Mouse (Mus musculus) left cerebral cortex, postnatal 25 days (tissue): ENCODE measurements around the gene Olfr1344. TPM values are rescaled to one million over a fixed set of nuclear protein-coding genes. Genes with fewer than 3 reads are reported as not detected.

Source experiments
- total RNA-seq, 2 experiments: library from RNA; stranded (reverse); gene quantifications; 2 replicates each; pipeline ENCODE4 v1.2.3; 2021

Gene Olfr1344
- total RNA-seq, 2 experiments from 2014 or later = 0.46 to 1.7 TPM

Other genes with a start within 250 kb of the Olfr1344 start
- gene Galp, start 241.6 kb upstream of the Olfr1344 start, total RNA-seq = not detected
- not detected for gene Zscan5b, start 216.4 kb upstream of the Olfr1344 start, total RNA-seq
- not detected for gene Epp13, start 186.0 kb upstream of the Olfr1344 start, total RNA-seq
- gene Zfp667, start 152.1 kb upstream of the Olfr1344 start, total RNA-seq = 10 to 100 TPM; 11.4 to 11.7 TPM
- gene Zfp583, start 107.4 kb upstream of the Olfr1344 start, total RNA-seq = 10 to 100 TPM; 10.8 to 12.4 TPM
- 1 to 10 TPM; 5.2 to 7.3 TPM for gene Gm3854, start 94.9 kb upstream of the Olfr1344 start, total RNA-seq
- 1 to 10 TPM; 3.9 to 4.6 TPM for gene Zfp78, start 75.4 kb upstream of the Olfr1344 start, total RNA-seq
- gene Zfp28, start 55.4 kb upstream of the Olfr1344 start, total RNA-seq = 1 to 10 TPM; 6.3 to 6.4 TPM
- gene Smim17, start 40.0 kb upstream of the Olfr1344 start, total RNA-seq = 10 to 100 TPM; 15.8 to 17.0 TPM
- gene Gm20715, start 28.4 kb upstream of the Olfr1344 start, total RNA-seq = under 1 TPM; 0.09 to 0.16 TPM
- not detected for gene Olfr1336, start 17.5 kb downstream of the Olfr1344 start, total RNA-seq
- gene Olfr1346, start 28.4 kb downstream of the Olfr1344 start, total RNA-seq = not detected
- gene Olfr5, start 48.3 kb downstream of the Olfr1344 start, total RNA-seq = not detected
- gene Olfr1347, start 61.1 kb downstream of the Olfr1344 start, total RNA-seq = not detected
- not detected for gene Olfr1348, start 70.1 kb downstream of the Olfr1344 start, total RNA-seq
- gene Olfr1349, start 84.3 kb downstream of the Olfr1344 start, total RNA-seq = not detected
- not detected for gene Olfr1350, start 126.2 kb downstream of the Olfr1344 start, total RNA-seq